Mouse (Mus musculus) hindbrain, postnatal 0 days (tissue): ENCODE measurements around the gene Sept9. TPM values are rescaled to one million over a fixed set of nuclear protein-coding genes. Genes with fewer than 3 reads are reported as not detected.

Source experiments
- ATAC-seq: fragments of 200-750 bp; cut with Nextera tagmentation; 2 replicates; pipeline ENCODE4 v1.8.0; 2017; ENCODE audit warnings: mild to moderate bottlenecking, moderate TSS enrichment, moderate library complexity
- DNase-seq: peaks from one replicate; pipeline ENCODE4 v3.0.0-alpha.2; 2015; ENCODE audit warnings: low spot score
- H3K27ac ChIP-seq: fragments of 300-500 bp; sonication (generic); 2 replicates; pipeline ENCODE4 v1.5.1; 2014; ENCODE audit warnings: mild to moderate bottlenecking
- H3K27me3 ChIP-seq: fragments of 300-500 bp; sonication (generic); 2 replicates; pipeline ENCODE4 v1.6.1; 2014; ENCODE audit warnings: low read length, mixed read lengths; ENCODE audit not compliant: insufficient read depth
- H3K36me3 ChIP-seq: fragments of 300-500 bp; sonication (generic); 2 replicates; pipeline ENCODE4 v1.6.1; 2014; ENCODE audit warnings: low read length, mixed read lengths; ENCODE audit not compliant: insufficient read depth
- H3K4me1 ChIP-seq: fragments of 300-500 bp; sonication (generic); 2 replicates; pipeline ENCODE4 v1.6.1; 2014; ENCODE audit warnings: antibody characterized with exemption, low read length, mixed read lengths; ENCODE audit not compliant: insufficient read depth
- H3K4me2 ChIP-seq: fragments of 300-500 bp; sonication (generic); 2 replicates; pipeline ENCODE4 v1.6.1; 2014; ENCODE audit warnings: low read depth, mild to moderate bottlenecking, low read length, moderate library complexity, mixed read lengths
- H3K4me3 ChIP-seq: fragments of 300-500 bp; sonication (generic); 2 replicates; pipeline ENCODE4 v1.5.1; 2014; ENCODE audit warnings: low read length
- H3K9ac ChIP-seq: fragments of 300-500 bp; sonication (generic); replicated peaks from 2 replicates; pipeline ENCODE4 v1.6.1; 2014; ENCODE audit warnings: mild to moderate bottlenecking, low read length, moderate library complexity, mixed read lengths
- H3K9me3 ChIP-seq: fragments of 300-500 bp; sonication (generic); 2 replicates; pipeline ENCODE4 v1.6.1; 2016; ENCODE audit warnings: low read length, mixed read lengths
- CTCF ChIP-seq: IDR thresholded peaks from 2 replicates; pipeline ENCODE4 v1.5.1; 2016; ENCODE audit warnings: antibody characterized with exemption, control low read depth, low read depth
- WGBS: fragments of 180-500 bp; shearing (Covaris S2); extraction: QIAGEN DNeasy Blood & Tissue Kit; methylation state at CpG from one replicate; pipeline ENCODE4 v1.1.7; 2014; 5-methylcytosine and 5-hydroxymethylcytosine counted together
- polyA plus RNA-seq: library from polyadenylated mRNA; unstranded; fragments of >200 nt; fragmentation: Nextera tagmentation; extraction: Ambion mirVana; gene quantifications from 2 replicates; pipeline ENCODE4 v1.2.1, GENCODE M21; 2015
- total RNA-seq: library from RNA; depleted of rRNA; stranded (reverse); fragments of >200 nt; gene quantifications from 2 replicates; pipeline ENCODE4 v1.2.3, GENCODE M21; 2014

Gene Sept9
- total and polyA plus RNA-seq, 2 experiments from 2014 or later: 88.8 to 112 TPM

- DNase-seq (no peak), ATAC-seq (no peak)
- 69% methylated on average over 12 of the region's 12 CpGs for WGBS
- Histone ChIP-seq H3K27ac (no peak overlapping the region), H3K36me3 (no peaks in the 10 kb centered on the region), H3K4me2 (no peak overlapping the region), H3K9ac (no peak overlapping the region), H3K4me3 (no peak overlapping the region), H3K4me1 (peaks cover 6% of the 10 kb centered on the region; the same call in 1 of the 2 replicates), H3K9me3 (no peaks in the 10 kb centered on the region), H3K27me3 (no peaks in the 10 kb centered on the region)
- TF ChIP-seq CTCF: no peak
These were observed 24.0 kb upstream of the Sept9 start for GRCm38 (mm10) chr11:117175472-117175871.

GRCm38 (mm10) chr11:117176304-117176703 lies 23.2 kb upstream of the Sept9 start:
- 33% methylated on average over 5 of the region's 5 CpGs for WGBS
- ATAC-seq: peak; percentile 25; the same call in 1 of the 2 replicates
- peak; percentile 64 for DNase-seq

GRCm38 (mm10) chr11:117176900-117177299 lies 22.6 kb upstream of the Sept9 start:
- Histone ChIP-seq H3K36me3 (no peaks in the 10 kb centered on the region), H3K27me3 (no peaks in the 10 kb centered on the region), H3K27ac (no peak overlapping the region), H3K9ac (no peak overlapping the region), H3K4me2 (no peak overlapping the region), H3K4me3 (no peak overlapping the region), H3K9me3 (0 out of 2 replicates have a peak, but pooled peaks cover 3% of the 10 kb centered on the region), H3K4me1 (peaks cover 6% of the 10 kb centered on the region; the same call in 1 of the 2 replicates)
- no peak for TF ChIP-seq CTCF
- 73% methylated on average over 5 of the region's 5 CpGs for WGBS
- DNase-seq (no peak), ATAC-seq (peak; percentile 11)

More at GRCm38 (mm10) chr11:117176304-117176703, 23.2 kb upstream of the Sept9 start:
- H3K9ac ChIP-seq: no peak overlapping the region
- TF ChIP-seq CTCF: peak; percentile 76
- H3K9me3 ChIP-seq: 0 out of 2 replicates have a peak, but pooled peaks cover 3% of the 10 kb centered on the region
- H3K27ac ChIP-seq: no peak overlapping the region
- H3K36me3 ChIP-seq: no peaks in the 10 kb centered on the region
- no peaks in the 10 kb centered on the region for H3K27me3 ChIP-seq
- H3K4me3 ChIP-seq: no peak overlapping the region
- H3K4me2 ChIP-seq: no peak overlapping the region
- peaks cover 6% of the 10 kb centered on the region; the same call in 1 of the 2 replicates for H3K4me1 ChIP-seq

DNA sequence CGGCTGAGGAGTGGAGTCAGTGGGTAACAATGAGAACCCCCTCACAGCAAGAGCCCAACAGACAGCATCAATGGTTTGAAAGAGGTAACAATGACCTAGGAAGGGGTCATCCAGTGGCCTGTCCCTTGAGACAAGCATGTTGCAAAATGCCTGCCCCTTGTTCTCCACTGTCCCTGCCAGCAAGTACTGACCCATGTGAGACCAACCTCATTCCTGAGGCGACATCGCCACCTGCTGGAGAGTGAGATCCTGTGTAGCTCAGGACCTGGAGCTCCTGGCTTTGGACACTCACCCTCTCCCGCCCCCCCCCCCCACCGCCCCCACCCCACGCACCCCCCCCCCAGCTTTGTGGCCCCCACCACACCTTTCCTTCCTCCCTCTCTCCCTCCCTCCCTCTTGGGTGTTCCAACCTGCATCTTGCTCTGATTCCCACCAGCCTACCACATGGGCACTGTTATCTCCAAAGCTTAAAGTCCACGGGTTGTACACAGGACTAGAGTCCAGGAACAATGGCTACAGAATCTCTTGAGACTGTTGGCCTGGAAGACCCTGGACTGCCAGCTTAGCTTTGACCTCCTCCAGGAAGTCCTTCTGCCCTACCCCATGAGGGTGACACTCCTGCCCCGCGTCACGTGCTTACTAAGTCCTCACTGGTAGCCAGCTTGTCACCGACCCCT lies 22.0 kb upstream of the Sept9 start:
- Histone ChIP-seq H3K4me1 (peaks cover 6% of the 10 kb centered on the region; the same call in 1 of the 2 replicates), H3K4me2 (no peak overlapping the region), H3K36me3 (no peaks in the 10 kb centered on the region), H3K9me3 (0 out of 2 replicates have a peak, but pooled peaks cover 3% of the 10 kb centered on the region), H3K9ac (no peak overlapping the region), H3K27ac (no peak overlapping the region), H3K27me3 (no peaks in the 10 kb centered on the region), H3K4me3 (no peak overlapping the region)
- DNase-seq: peak; percentile 93
- 65% methylated on average over 8 of the region's 11 CpGs for WGBS
- peak; percentile 87 for TF ChIP-seq CTCF
- peak; percentile 85 for ATAC-seq

- DNase-seq: no peak
- Histone ChIP-seq H3K9ac (no peak overlapping the region), H3K4me2 (no peak overlapping the region), H3K4me3 (no peak overlapping the region), H3K9me3 (0 out of 2 replicates have a peak, but pooled peaks cover 3% of the 10 kb centered on the region), H3K27ac (no peak overlapping the region), H3K27me3 (no peaks in the 10 kb centered on the region), H3K4me1 (0 out of 2 replicates have a peak, but pooled peaks cover under 1% of the 10 kb centered on the region), H3K36me3 (no peaks in the 10 kb centered on the region)
- ATAC-seq: no peak
- TF ChIP-seq CTCF: peak; percentile 55
- WGBS: 88% methylated on average over 5 of the region's 5 CpGs
These were observed 19.6 kb upstream of the Sept9 start for GRCm38 (mm10) chr11:117179902-117180301.

DNA sequence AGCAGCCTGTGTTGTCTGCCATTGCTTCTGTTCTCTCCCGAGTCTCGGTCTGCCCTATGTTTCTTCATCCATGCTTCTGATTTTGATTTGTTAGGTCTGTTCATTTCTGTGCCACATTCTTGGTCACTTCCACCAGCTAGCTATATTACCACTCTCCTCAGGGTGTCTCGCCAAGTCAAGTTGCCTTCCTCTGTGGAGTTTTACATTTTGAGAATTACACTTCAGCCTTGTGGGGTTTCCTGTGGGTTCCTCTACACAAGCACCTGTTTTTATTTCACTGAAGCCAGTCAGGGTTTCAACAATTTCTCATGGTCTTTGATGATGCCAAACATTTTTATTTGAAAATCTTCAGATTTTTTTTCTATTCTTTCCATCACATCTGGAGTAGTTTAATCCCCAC lies 16.7 kb upstream of the Sept9 start:
- WGBS: 90% methylated on average over 3 of the region's 3 CpGs
- Histone ChIP-seq H3K36me3 (no peaks in the 10 kb centered on the region), H3K4me3 (no peak overlapping the region), H3K9ac (no peak overlapping the region), H3K9me3 (0 out of 2 replicates have a peak, but pooled peaks cover 3% of the 10 kb centered on the region), H3K4me1 (no peaks in the 10 kb centered on the region), H3K4me2 (no peak overlapping the region), H3K27ac (no peak overlapping the region), H3K27me3 (no peaks in the 10 kb centered on the region)
- DNase-seq: no peak
- no peak for TF ChIP-seq CTCF
- no peak for ATAC-seq

- H3K4me2 ChIP-seq: no peak overlapping the region
- no peak overlapping the region for H3K9ac ChIP-seq
- no peak for ATAC-seq
- no peak for TF ChIP-seq CTCF
- H3K36me3 ChIP-seq: no peaks in the 10 kb centered on the region
- H3K4me1 ChIP-seq: no peaks in the 10 kb centered on the region
- no peak overlapping the region for H3K27ac ChIP-seq
- H3K9me3 ChIP-seq: 0 out of 2 replicates have a peak, but pooled peaks cover 3% of the 10 kb centered on the region
- H3K27me3 ChIP-seq: no peaks in the 10 kb centered on the region
- H3K4me3 ChIP-seq: no peak overlapping the region
- 77% methylated on average over 3 of the region's 3 CpGs for WGBS
- DNase-seq: no peak
These were observed 16.2 kb upstream of the Sept9 start for GRCm38 (mm10) chr11:117183299-117183698.
